Mouse (Mus musculus): ENCODE measurements at regions not wholly inside any gene's neighbourhood (a gene's known extent, or its start where the extent isn't known, plus 50 kb on each side); places are given as distances from the start of the nearest gene placed in this dataset.

DNA sequence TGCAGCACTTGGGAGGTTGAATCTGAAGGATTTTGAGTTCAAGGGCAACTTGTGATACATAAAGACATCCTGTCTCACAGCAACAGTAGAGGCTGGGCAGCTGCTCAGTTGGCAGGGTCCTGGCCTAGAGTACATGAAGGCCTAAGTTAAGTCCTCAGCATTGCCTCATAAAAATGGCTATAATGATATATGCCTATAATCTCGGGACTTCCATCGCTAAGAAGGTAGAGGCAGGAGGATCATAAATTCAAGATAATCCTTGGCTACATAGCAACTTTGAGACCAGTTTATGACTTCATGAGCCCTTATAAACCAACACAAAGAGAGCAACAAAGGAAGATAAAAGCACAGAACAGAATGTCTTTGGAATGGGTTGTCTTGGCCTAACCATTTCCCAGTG, 570.0 kb upstream of the Auts2 start:
- Histone ChIP-seq H3K36me3 (ENCODE audit: control insufficient read depth, insufficient read depth, low read length) (no peaks in the 10 kb centered on the region), H3K27ac (ENCODE audit: insufficient read depth, low read depth, low read length) (no peak overlapping the region), H3K4me1 (ENCODE audit: control insufficient read depth, insufficient read depth, low read length) (no peaks in the 10 kb centered on the region), H3K27me3 (replicated peaks; ENCODE audit: control insufficient read depth, insufficient read depth, low read length) (no peaks in the 10 kb centered on the region), H3K4me3 (ENCODE audit: insufficient read depth, low read depth, low read length) (no peak overlapping the region)
- TF ChIP-seq CTCF (conservative IDR thresholded peaks at IDR 0.05; ENCODE audit: insufficient read depth, insufficient read length, low read depth, low read length) (no peak), POLR2A (IDR thresholded peaks at IDR 0.05; ENCODE audit: low read depth, low read length) (no peak)
- WGBS: 69% methylated on average over 2 of the region's 2 CpGs
- no peak for DNase-seq

DNA sequence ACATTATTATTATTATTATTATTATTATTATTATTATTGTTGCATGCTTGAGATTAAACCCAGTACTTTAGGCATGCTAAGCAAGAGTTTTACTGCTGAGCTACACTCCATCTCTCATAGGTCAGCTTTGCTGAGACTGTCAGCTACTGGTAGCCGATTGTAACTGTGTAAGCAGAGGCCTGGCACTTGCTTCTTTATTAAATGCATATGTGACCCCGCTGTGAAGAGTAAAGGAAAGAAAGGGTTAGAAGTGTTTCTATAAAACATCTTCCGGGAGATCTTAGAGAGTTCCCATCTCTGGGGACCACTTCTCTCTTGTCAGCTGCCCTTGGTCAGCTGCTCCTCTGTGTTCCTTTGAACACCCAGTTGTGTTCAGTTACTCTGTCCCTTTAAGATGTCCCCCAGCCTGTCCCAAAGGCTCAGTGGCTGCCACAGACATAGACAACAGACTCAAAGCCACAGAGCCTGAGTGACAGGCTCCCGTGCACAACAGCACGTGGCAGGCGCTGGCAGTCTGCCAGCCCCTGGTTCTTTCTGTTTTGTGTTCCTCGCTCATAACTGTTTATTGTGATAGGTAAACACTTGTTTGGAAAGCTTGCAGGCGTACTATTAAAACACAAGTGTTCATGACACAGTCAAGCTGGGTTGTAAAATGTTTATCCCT, 563.7 kb upstream of the Auts2 start:
- Histone ChIP-seq H3K4me1 (ENCODE audit: control insufficient read depth, insufficient read depth, low read length) (no peaks in the 10 kb centered on the region), H3K4me3 (ENCODE audit: insufficient read depth, low read depth, low read length) (no peak overlapping the region), H3K27ac (ENCODE audit: insufficient read depth, low read depth, low read length) (no peak overlapping the region), H3K27me3 (replicated peaks; ENCODE audit: control insufficient read depth, insufficient read depth, low read length) (no peaks in the 10 kb centered on the region; the same call in 1 of the 2 replicates), H3K36me3 (ENCODE audit: control insufficient read depth, insufficient read depth, low read length) (no peaks in the 10 kb centered on the region)
- DNase-seq: peak; percentile 5
- WGBS: 56% methylated on average over 8 of the region's 8 CpGs
- TF ChIP-seq CTCF (conservative IDR thresholded peaks at IDR 0.05; ENCODE audit: insufficient read depth, insufficient read length, low read depth, low read length) (no peak), POLR2A (IDR thresholded peaks at IDR 0.05; ENCODE audit: low read depth, low read length) (no peak)

GRCm38 (mm10) chr5:133096340-133096739, 553.2 kb upstream of the Auts2 start:
- no peak for DNase-seq
- Histone ChIP-seq H3K4me3 (ENCODE audit: insufficient read depth, low read depth, low read length) (no peak overlapping the region), H3K27ac (ENCODE audit: insufficient read depth, low read depth, low read length) (no peak overlapping the region), H3K4me1 (ENCODE audit: control insufficient read depth, insufficient read depth, low read length) (no peaks in the 10 kb centered on the region), H3K36me3 (ENCODE audit: control insufficient read depth, insufficient read depth, low read length) (no peaks in the 10 kb centered on the region), H3K27me3 (replicated peaks; ENCODE audit: control insufficient read depth, insufficient read depth, low read length) (no peaks in the 10 kb centered on the region)
- 32% methylated on average over 1 of the region's 1 CpGs for WGBS
- TF ChIP-seq POLR2A (IDR thresholded peaks at IDR 0.05; ENCODE audit: low read depth, low read length) (no peak), CTCF (conservative IDR thresholded peaks at IDR 0.05; ENCODE audit: insufficient read depth, insufficient read length, low read depth, low read length) (no peak)

DNA sequence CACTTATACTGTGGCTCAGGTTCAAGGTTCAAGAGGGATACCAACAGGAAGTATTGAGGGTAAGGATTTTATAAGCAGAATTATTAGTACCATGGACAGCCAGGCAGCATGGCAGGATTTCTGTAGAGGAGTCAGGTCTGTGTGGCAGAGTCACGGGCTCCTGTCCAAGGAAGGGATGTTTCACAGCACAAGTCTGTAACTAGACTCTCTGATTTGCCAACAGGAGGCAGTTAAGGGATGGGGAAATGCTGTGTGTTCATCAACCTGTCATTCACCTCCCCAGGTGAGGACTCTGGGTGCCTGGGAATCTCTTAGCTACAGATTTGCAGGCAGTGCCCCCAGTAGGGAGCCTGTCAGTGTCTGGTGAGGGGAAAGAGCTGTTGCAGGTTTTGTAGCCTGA, 541.7 kb upstream of the Auts2 start:
- Histone ChIP-seq H3K4me3 (ENCODE audit: insufficient read depth, low read depth, low read length) (no peak overlapping the region), H3K36me3 (ENCODE audit: control insufficient read depth, insufficient read depth, low read length) (no peaks in the 10 kb centered on the region), H3K27ac (ENCODE audit: insufficient read depth, low read depth, low read length) (no peak overlapping the region), H3K27me3 (replicated peaks; ENCODE audit: control insufficient read depth, insufficient read depth, low read length) (no peaks in the 10 kb centered on the region), H3K4me1 (ENCODE audit: control insufficient read depth, insufficient read depth, low read length) (no peaks in the 10 kb centered on the region)
- WGBS: 81% methylated on average over 1 of the region's 1 CpGs
- DNase-seq: no peak
- TF ChIP-seq POLR2A (IDR thresholded peaks at IDR 0.05; ENCODE audit: low read depth, low read length): no peak
- TF ChIP-seq CTCF (conservative IDR thresholded peaks at IDR 0.05; ENCODE audit: insufficient read depth, insufficient read length, low read depth, low read length): no peak

DNA sequence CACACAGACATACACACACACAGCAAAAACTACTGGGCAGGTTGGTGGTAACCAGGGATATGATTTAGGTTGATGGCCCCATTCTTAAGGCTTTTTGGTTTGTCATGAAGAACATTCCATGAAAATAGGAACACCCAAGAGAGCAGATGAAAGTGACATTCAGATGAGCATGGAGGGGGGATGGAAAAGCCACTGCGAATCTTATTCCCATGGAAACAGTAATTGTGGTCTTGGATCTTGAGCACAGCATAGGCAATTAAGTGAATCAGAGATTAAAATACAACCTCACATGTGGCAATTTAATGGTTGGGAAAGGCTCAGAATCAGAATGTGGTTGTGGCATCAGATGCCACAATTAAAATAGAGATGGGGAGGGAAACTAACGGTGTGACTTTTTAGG, 537.6 kb upstream of the Auts2 start:
- Histone ChIP-seq H3K27me3 (replicated peaks; ENCODE audit: control insufficient read depth, insufficient read depth, low read length) (no peaks in the 10 kb centered on the region), H3K4me3 (ENCODE audit: insufficient read depth, low read depth, low read length) (no peak overlapping the region), H3K27ac (ENCODE audit: insufficient read depth, low read depth, low read length) (no peak overlapping the region), H3K4me1 (ENCODE audit: control insufficient read depth, insufficient read depth, low read length) (no peaks in the 10 kb centered on the region), H3K36me3 (ENCODE audit: control insufficient read depth, insufficient read depth, low read length) (no peaks in the 10 kb centered on the region)
- DNase-seq: no peak
- TF ChIP-seq CTCF (conservative IDR thresholded peaks at IDR 0.05; ENCODE audit: insufficient read depth, insufficient read length, low read depth, low read length): no peak
- no peak for TF ChIP-seq POLR2A (IDR thresholded peaks at IDR 0.05; ENCODE audit: low read depth, low read length)
- WGBS: 64% methylated on average over 2 of the region's 2 CpGs

DNA sequence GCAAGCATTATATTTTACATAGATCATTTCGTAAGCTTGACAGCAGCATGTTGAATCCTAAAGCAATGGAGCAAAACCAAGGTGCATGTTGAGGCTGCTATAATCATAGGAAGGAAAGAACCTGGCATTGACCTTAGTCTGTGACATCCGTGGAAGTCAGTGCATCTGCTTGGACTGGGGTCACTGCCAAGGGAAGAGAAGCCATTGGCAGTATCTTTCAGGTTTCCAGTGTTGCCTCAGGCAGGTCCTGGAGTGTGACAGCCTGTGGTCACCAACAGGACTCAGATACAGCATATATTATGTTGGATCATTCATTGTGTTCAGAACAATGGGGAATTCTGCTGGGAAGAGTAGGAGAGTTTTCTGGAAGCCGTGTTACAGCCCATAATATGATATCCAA, 535.8 kb upstream of the Auts2 start:
- Histone ChIP-seq H3K36me3 (ENCODE audit: control insufficient read depth, insufficient read depth, low read length) (no peaks in the 10 kb centered on the region), H3K4me1 (ENCODE audit: control insufficient read depth, insufficient read depth, low read length) (no peaks in the 10 kb centered on the region), H3K4me3 (ENCODE audit: insufficient read depth, low read depth, low read length) (no peak overlapping the region), H3K27ac (ENCODE audit: insufficient read depth, low read depth, low read length) (no peak overlapping the region), H3K27me3 (replicated peaks; ENCODE audit: control insufficient read depth, insufficient read depth, low read length) (no peaks in the 10 kb centered on the region)
- TF ChIP-seq POLR2A (IDR thresholded peaks at IDR 0.05; ENCODE audit: low read depth, low read length) (no peak), CTCF (conservative IDR thresholded peaks at IDR 0.05; ENCODE audit: insufficient read depth, insufficient read length, low read depth, low read length) (no peak)
- no peak for DNase-seq
- 67% methylated on average over 3 of the region's 3 CpGs for WGBS

DNA sequence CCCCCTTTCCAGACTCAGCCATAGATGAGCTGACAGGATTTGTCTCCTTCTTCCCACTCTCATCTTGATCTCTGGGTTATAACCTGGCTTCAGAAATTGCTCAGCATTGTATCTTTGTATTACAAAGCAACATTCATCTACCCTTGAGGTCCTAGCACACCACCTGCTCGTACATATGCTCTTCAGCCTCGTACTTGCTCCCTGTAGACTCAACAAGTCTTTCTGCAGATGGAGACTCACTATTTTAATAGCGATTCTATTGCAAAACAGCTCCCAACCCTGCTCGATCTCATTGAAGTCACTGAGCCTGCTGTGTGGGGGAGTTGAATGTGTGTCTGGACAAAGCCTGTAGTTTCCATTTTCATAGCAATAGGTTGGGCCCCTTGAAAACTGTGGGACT, 535.2 kb upstream of the Auts2 start:
- H3K4me1 ChIP-seq (ENCODE audit: control insufficient read depth, insufficient read depth, low read length): no peaks in the 10 kb centered on the region
- H3K27ac ChIP-seq (ENCODE audit: insufficient read depth, low read depth, low read length): no peak overlapping the region
- TF ChIP-seq CTCF (conservative IDR thresholded peaks at IDR 0.05; ENCODE audit: insufficient read depth, insufficient read length, low read depth, low read length) (no peak), POLR2A (IDR thresholded peaks at IDR 0.05; ENCODE audit: low read depth, low read length) (no peak)
- H3K4me3 ChIP-seq (ENCODE audit: insufficient read depth, low read depth, low read length): no peak overlapping the region
- no peaks in the 10 kb centered on the region for H3K27me3 ChIP-seq (replicated peaks; ENCODE audit: control insufficient read depth, insufficient read depth, low read length)
- no peak for DNase-seq
- WGBS: 57% methylated on average over 4 of the region's 4 CpGs
- H3K36me3 ChIP-seq (ENCODE audit: control insufficient read depth, insufficient read depth, low read length): no peaks in the 10 kb centered on the region
